Mouse (Mus musculus): Measurements from ENCODE around the gene Dct. TPM values are rescaled to one million over a fixed set of nuclear protein-coding genes. Genes with fewer than 3 reads are reported as not detected.
A peak's percentile ranks its signal among the peaks of the same experiment; 100 is the strongest.

The Dct gene
- polyA plus RNA-seq, 1 experiment: 0.64 TPM

DNA sequence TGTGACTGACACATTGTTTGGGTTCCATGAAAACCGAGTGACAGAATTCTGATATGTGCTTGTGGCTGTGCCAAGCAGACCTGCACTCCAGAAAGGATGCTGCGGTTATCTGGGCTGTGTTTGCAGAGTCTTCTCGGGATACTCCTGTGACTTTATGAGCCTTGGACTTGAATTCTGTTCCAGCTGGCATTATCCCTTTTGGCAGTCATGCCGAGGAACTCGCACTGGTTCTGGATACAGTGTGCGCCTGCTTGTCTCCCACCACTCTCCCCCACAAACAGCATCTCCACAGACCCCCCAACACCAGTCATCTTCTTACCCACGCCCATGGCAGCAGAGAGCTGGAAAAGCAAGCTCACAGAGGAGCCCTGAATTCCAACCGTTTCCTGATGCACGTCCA, 42.5 kb downstream of the Dct start:
- TF ChIP-seq POLR2A (IDR thresholded peaks at IDR 0.05; ENCODE audit: borderline replicate concordance, insufficient read depth, low read length) (no peak), CTCF (IDR thresholded peaks at IDR 0.05; ENCODE audit: borderline replicate concordance, insufficient read depth, low read depth, low read length) (no peak)
- 22% methylated on average over 9 of the region's 9 CpGs for whole genome bisulfite sequencing

DNA sequence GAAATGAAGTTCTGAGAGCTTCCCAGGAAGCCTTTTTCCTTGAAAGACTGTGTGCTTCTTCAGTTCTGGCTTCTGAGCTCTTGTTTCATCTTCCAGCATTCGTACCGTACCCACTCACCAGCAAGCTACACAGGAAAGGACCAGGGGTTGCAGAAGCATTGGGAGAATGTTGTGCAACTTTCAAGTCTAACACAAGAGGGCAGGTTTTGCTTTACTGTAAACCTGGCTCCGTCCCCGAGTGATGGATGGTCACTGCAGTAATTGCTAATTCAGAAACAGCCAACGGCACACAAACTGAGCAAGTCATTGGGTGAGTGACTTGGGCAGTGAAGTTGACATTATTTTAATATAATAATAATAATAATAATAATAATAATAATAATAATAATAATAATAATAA, 46.3 kb downstream of the Dct start:
- TF ChIP-seq POLR2A (IDR thresholded peaks at IDR 0.05; ENCODE audit: borderline replicate concordance, insufficient read depth, low read length): no peak
- peak; percentile 48; the same call in 1 of the 2 replicates for TF ChIP-seq CTCF (IDR thresholded peaks at IDR 0.05; ENCODE audit: borderline replicate concordance, insufficient read depth, low read depth, low read length)
- 9% methylated on average over 5 of the region's 5 CpGs for WGBS
- H3K4me1 ChIP-seq (ENCODE audit: control insufficient read depth, insufficient read depth, low read length): 0 out of 2 replicates have a peak, but pooled peaks cover 3% of the 10 kb centered on the region
- DNase-seq: peak in 1 of 2 experiments; percentile 15
- H3K27me3 ChIP-seq (ENCODE audit: control insufficient read depth, insufficient read depth, low read length): no peaks in the 10 kb centered on the region
- H3K27ac ChIP-seq (ENCODE audit: insufficient read depth, low read length): no peak overlapping the region
- no peak overlapping the region for H3K4me3 ChIP-seq (replicated peaks; ENCODE audit: insufficient read depth, low read depth, low read length)

More for the DNA sequence above, 42.5 kb downstream of the Dct start:
- Histone ChIP-seq H3K4me1 (ENCODE audit: control insufficient read depth, insufficient read depth, low read length) (no peaks in the 10 kb centered on the region), H3K27ac (ENCODE audit: insufficient read depth, low read length) (no peak overlapping the region), H3K4me3 (replicated peaks; ENCODE audit: insufficient read depth, low read depth, low read length) (no peak overlapping the region), H3K27me3 (ENCODE audit: control insufficient read depth, insufficient read depth, low read length) (no peaks in the 10 kb centered on the region)
- no peak for DNase-seq

DNA sequence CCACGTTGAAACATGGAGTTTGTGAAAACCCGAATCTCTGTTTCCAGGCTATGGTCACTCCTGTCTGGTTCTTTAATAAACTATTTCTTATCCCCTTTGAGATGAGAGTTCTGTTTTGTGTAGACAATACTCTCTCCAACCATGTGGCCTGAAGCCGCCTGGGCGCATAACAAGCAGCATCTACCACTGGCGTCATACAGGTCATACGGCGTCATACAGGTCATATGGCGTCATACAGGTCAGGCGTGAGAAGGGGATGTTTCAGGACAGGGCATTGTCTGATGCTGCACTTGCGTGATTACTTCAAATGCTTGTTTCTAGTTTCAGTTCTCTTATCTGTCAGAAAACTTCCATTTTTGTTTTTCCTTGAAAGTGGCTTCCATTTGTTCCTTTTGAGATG, 47.6 kb downstream of the Dct start:
- 0 out of 2 replicates have a peak, but pooled peaks cover 3% of the 10 kb centered on the region for H3K4me1 ChIP-seq (ENCODE audit: control insufficient read depth, insufficient read depth, low read length)
- 94% methylated on average over 10 of the region's 10 CpGs for whole genome bisulfite sequencing
- TF ChIP-seq CTCF (IDR thresholded peaks at IDR 0.05; ENCODE audit: borderline replicate concordance, insufficient read depth, low read depth, low read length) (no peak), POLR2A (IDR thresholded peaks at IDR 0.05; ENCODE audit: borderline replicate concordance, insufficient read depth, low read length) (no peak)
- no peak for DNase-seq
- no peak overlapping the region for H3K27ac ChIP-seq (ENCODE audit: insufficient read depth, low read length)
- H3K27me3 ChIP-seq (ENCODE audit: control insufficient read depth, insufficient read depth, low read length): no peaks in the 10 kb centered on the region
- H3K4me3 ChIP-seq (replicated peaks; ENCODE audit: insufficient read depth, low read depth, low read length): no peak overlapping the region

DNA sequence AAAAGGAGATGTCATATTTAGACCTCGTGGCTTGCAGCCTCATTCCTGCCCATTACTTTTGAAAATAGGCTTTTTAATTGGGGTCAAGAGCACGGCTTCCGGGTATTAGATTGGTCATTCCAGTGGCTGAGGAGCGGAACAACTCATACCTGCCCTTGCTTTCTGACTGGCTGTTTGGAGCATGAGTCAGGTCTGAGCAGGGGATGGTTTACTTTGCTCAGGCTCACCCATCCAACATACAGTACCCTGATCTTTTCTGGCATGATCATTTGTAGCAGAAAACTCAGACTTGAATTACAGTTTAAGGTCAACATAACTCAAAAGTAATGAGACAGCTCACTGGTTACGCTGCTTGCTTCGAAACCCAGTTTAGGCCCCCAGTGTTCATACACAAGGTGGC, 58.2 kb downstream of the Dct start:
- H3K4me1 ChIP-seq (ENCODE audit: control insufficient read depth, insufficient read depth, low read length): no peaks in the 10 kb centered on the region
- TF ChIP-seq POLR2A (IDR thresholded peaks at IDR 0.05; ENCODE audit: borderline replicate concordance, insufficient read depth, low read length) (no peak), CTCF (IDR thresholded peaks at IDR 0.05; ENCODE audit: borderline replicate concordance, insufficient read depth, low read depth, low read length) (no peak)
- no peak overlapping the region for H3K4me3 ChIP-seq (replicated peaks; ENCODE audit: insufficient read depth, low read depth, low read length)
- DNase-seq: no peak
- no peak overlapping the region for H3K27ac ChIP-seq (ENCODE audit: insufficient read depth, low read length)
- no peaks in the 10 kb centered on the region for H3K27me3 ChIP-seq (ENCODE audit: control insufficient read depth, insufficient read depth, low read length)
- WGBS: 91% methylated on average over 6 of the region's 6 CpGs

DNA sequence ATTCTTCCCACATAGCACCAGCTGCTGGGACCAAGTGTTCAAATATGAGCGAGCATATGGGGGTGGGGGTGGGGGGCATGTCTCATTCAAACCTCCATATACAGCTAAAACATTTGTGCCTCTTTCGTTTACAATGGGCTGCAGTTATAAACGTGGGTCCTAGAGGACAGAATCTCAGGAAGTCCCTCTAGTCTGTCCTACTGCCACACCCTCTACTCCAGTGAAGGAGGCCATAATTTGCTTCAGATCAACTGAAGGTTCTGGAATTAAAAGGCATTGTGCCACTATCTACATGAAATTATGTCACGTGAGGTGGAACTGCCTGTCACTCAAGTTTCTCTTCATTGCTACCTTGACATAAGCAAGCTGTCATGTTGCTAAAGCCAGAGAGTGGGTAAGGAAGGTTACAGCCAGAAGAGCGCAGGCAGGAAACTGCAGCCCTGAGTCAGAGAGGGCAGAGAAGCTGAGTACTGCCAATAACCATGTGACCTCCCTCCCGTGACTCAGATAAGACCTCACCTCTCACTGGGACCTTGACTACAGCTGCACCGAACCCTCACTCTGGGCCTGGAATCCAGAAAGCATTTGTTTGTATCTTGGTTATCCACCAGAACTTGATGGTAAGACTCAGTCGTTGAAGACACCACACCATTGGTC, 59.3 kb downstream of the Dct start:
- H3K27ac ChIP-seq (ENCODE audit: insufficient read depth, low read length): no peak overlapping the region
- no peak overlapping the region for H3K4me3 ChIP-seq (replicated peaks; ENCODE audit: insufficient read depth, low read depth, low read length)
- WGBS: 56% methylated on average over 8 of the region's 8 CpGs
- TF ChIP-seq CTCF (IDR thresholded peaks at IDR 0.05; ENCODE audit: borderline replicate concordance, insufficient read depth, low read depth, low read length) (no peak), POLR2A (IDR thresholded peaks at IDR 0.05; ENCODE audit: borderline replicate concordance, insufficient read depth, low read length) (no peak)
- H3K4me1 ChIP-seq (ENCODE audit: control insufficient read depth, insufficient read depth, low read length): no peaks in the 10 kb centered on the region
- no peaks in the 10 kb centered on the region for H3K27me3 ChIP-seq (ENCODE audit: control insufficient read depth, insufficient read depth, low read length)
- DNase-seq: no peak

DNA sequence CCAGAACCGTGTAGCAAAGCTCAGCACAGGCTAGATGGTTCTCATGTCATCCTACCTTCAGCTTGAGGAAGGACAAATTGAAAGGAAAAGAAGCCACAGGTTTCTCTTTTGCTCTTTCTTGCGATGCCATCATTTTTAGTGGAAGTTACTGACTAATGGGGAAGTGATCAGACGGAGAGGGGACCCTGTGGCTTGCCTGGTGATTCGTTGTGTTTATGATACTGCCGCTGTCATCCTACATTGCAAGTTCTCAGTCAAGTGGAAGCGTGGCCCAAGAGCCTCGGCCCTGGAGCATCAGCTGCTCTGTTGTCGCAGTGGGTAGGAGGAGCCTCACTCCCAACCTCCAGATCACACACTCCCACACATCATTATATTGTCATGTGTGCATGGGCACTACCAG, 61.8 kb downstream of the Dct start:
- 59% methylated on average over 8 of the region's 8 CpGs for WGBS
- Histone ChIP-seq H3K4me1 (ENCODE audit: control insufficient read depth, insufficient read depth, low read length) (no peaks in the 10 kb centered on the region), H3K27ac (ENCODE audit: insufficient read depth, low read length) (no peak overlapping the region), H3K27me3 (ENCODE audit: control insufficient read depth, insufficient read depth, low read length) (no peaks in the 10 kb centered on the region), H3K4me3 (replicated peaks; ENCODE audit: insufficient read depth, low read depth, low read length) (no peak overlapping the region)
- TF ChIP-seq POLR2A (IDR thresholded peaks at IDR 0.05; ENCODE audit: borderline replicate concordance, insufficient read depth, low read length) (no peak), CTCF (IDR thresholded peaks at IDR 0.05; ENCODE audit: borderline replicate concordance, insufficient read depth, low read depth, low read length) (no peak)
- DNase-seq: no peak

DNA sequence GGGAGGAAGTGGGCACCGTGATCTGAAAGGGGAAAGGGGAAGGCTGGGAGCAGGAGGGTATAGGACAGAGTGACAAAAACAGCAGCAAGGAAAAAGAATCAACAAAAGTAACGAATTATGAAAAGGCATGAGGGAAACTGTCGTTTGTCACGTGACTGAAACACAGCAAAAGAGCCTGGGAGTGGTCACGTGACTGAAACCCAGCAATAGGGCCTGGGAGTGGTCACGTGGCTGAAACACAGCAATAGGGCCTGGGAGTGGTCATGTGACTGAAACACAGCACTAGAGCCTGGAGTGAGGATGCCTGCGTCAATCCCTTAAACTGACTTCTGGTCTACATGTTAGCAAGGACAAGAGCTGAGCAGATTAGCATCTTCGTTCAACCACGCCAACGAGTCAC, 63.6 kb downstream of the Dct start:
- Histone ChIP-seq H3K4me1 (ENCODE audit: control insufficient read depth, insufficient read depth, low read length) (no peaks in the 10 kb centered on the region), H3K4me3 (replicated peaks; ENCODE audit: insufficient read depth, low read depth, low read length) (no peak overlapping the region), H3K27me3 (ENCODE audit: control insufficient read depth, insufficient read depth, low read length) (no peaks in the 10 kb centered on the region), H3K27ac (ENCODE audit: insufficient read depth, low read length) (no peak overlapping the region)
- no peak for TF ChIP-seq CTCF (IDR thresholded peaks at IDR 0.05; ENCODE audit: borderline replicate concordance, insufficient read depth, low read depth, low read length)
- no peak for TF ChIP-seq POLR2A (IDR thresholded peaks at IDR 0.05; ENCODE audit: borderline replicate concordance, insufficient read depth, low read length)
- no peak for DNase-seq
- WGBS: 82% methylated on average over 10 of the region's 10 CpGs

DNA sequence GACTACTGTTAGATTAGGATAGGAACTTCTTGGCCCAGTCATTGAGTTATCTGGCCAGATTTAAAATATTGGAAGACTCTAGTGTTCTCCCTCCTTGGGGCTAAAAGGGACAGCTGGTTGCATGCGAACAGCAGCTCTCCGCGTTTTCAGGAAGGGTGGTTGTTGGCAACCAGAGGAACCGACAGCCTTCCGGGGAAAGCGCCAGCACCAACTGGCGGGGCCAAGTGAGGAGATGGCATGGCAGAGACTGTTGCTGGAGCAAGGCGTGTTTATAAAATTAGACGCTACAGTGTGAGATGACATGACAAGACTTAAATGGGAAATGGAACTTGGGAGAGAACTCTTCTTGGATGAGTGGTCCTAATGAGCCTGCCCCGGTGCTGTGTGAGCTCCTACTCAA, 70.5 kb downstream of the Dct start:
- Histone ChIP-seq H3K4me3 (replicated peaks; ENCODE audit: insufficient read depth, low read depth, low read length) (no peak overlapping the region), H3K27me3 (ENCODE audit: control insufficient read depth, insufficient read depth, low read length) (no peaks in the 10 kb centered on the region), H3K27ac (ENCODE audit: insufficient read depth, low read length) (no peak overlapping the region), H3K4me1 (ENCODE audit: control insufficient read depth, insufficient read depth, low read length) (no peaks in the 10 kb centered on the region)
- DNase-seq: peak in 1 of 2 experiments; percentile 21
- TF ChIP-seq CTCF (IDR thresholded peaks at IDR 0.05; ENCODE audit: borderline replicate concordance, insufficient read depth, low read depth, low read length) (no peak), POLR2A (IDR thresholded peaks at IDR 0.05; ENCODE audit: borderline replicate concordance, insufficient read depth, low read length) (no peak)
- whole genome bisulfite sequencing: 24% methylated on average over 10 of the region's 10 CpGs
